Mouse (Mus musculus) embryonic facial prominence, embryonic 11.5 days (tissue): ENCODE measurements around the gene Ncf4. TPM values are rescaled to one million over a fixed set of nuclear protein-coding genes. Genes with fewer than 3 reads are reported as not detected.

Source experiments
- ATAC-seq: fragments of 200-750 bp; cut with Nextera tagmentation; replicated peaks from 2 replicates; pipeline ENCODE4 v1.8.0; 2017; ENCODE audit warnings: low read depth; ENCODE audit not compliant: insufficient number of reproducible peaks, low FRiP score, low TSS enrichment
- DNase-seq: peaks from one replicate; pipeline ENCODE4 v3.0.0-alpha.2; 2015; ENCODE audit warnings: low spot score
- H3K27ac ChIP-seq: fragments of 300-500 bp; sonication (generic); replicated peaks from 2 replicates; pipeline ENCODE4 v1.5.1; 2014; ENCODE audit warnings: mild to moderate bottlenecking, low read depth, low read length, control low read depth
- H3K27me3 ChIP-seq: fragments of 300-500 bp; sonication (generic); 2 replicates; pipeline ENCODE4 v1.6.1; 2014; ENCODE audit warnings: mild to moderate bottlenecking, low read length, moderate library complexity, mixed read lengths; ENCODE audit not compliant: control insufficient read depth, insufficient read depth
- H3K36me3 ChIP-seq: fragments of 300-500 bp; sonication (generic); replicated peaks from 2 replicates; pipeline ENCODE4 v1.6.1; 2014; ENCODE audit warnings: low read depth, mild to moderate bottlenecking, low read length, moderate library complexity, mixed read lengths; ENCODE audit not compliant: control insufficient read depth, insufficient read depth
- H3K4me1 ChIP-seq: fragments of 300-500 bp; sonication (generic); 2 replicates; pipeline ENCODE4 v1.6.1; 2014; ENCODE audit warnings: low read length, mixed read lengths; ENCODE audit not compliant: control insufficient read depth, insufficient read depth
- H3K4me2 ChIP-seq: fragments of 300-500 bp; sonication (generic); 2 replicates; pipeline ENCODE4 v1.6.1; 2014; ENCODE audit warnings: low read depth, mild to moderate bottlenecking, control low read depth, low read length, moderate library complexity
- H3K4me3 ChIP-seq: fragments of 300-500 bp; sonication (generic); 2 replicates; pipeline ENCODE4 v1.5.1; 2014; ENCODE audit warnings: low read depth, low read length, control low read depth
- H3K9ac ChIP-seq: fragments of 300-500 bp; sonication (generic); replicated peaks from 2 replicates; pipeline ENCODE4 v1.6.1; 2014; ENCODE audit warnings: mild to moderate bottlenecking, control low read depth, low read length
- H3K9me3 ChIP-seq: fragments of 300-500 bp; sonication (generic); replicated peaks from 2 replicates; pipeline ENCODE4 v1.6.1; 2016; ENCODE audit warnings: mild to moderate bottlenecking, low read length, inconsistent platforms, mixed read lengths; ENCODE audit not compliant: control insufficient read depth
- WGBS: fragments of 180-500 bp; shearing (Covaris S2); extraction: QIAGEN DNeasy Blood & Tissue Kit; methylation state at CpG from one replicate; pipeline ENCODE4 v1.1.7; 2014; 5-methylcytosine and 5-hydroxymethylcytosine counted together
- polyA plus RNA-seq: library from polyadenylated mRNA; unstranded; fragments of >200 nt; fragmentation: Nextera tagmentation; extraction: Ambion mirVana; gene quantifications from 2 replicates; pipeline ENCODE4 v1.2.1, GENCODE M21; 2014

Ncf4 gene
- polyA plus RNA-seq, 1 experiment from 2014 or later: 7.9 TPM

DNA sequence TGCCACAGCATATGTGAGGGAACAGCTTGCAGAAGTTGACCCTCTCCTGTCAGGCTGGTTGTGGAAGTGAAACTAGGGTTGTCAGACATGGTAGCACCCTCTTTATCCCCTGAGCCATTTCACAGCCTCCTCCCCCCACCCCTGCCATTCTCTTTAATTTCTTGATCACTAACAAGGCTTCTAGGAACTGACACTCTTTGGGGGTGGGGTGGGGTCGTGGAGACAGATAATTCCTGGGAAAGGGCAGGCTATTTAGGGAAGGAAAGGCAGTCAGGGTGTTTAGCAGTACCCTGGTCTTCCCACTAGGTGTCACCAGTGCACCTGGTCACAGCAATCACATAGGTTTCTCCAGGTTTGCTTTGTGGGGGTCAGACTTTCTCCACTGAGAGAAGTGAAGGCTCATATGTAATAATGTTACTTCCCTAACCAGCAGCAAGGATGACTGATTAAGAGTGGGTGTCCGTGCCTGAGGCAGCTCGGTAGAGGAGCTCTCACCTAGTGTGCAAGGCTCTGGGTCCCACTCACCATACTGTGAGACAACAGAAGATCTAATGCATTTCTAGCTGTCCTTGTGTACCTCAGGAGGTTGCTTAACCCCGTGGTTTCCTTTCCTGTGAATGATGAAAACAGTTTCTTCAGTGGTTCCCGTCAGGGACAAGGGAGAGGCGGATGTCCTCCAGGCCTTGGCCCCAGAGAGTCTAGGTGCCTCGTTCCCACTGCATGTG lies 12.9 kb downstream of the Ncf4 start:
- Histone ChIP-seq H3K27ac (no peak overlapping the region), H3K9me3 (no peaks in the 10 kb centered on the region), H3K9ac (no peak overlapping the region), H3K36me3 (no peaks in the 10 kb centered on the region), H3K4me3 (no peak overlapping the region), H3K27me3 (no peaks in the 10 kb centered on the region), H3K4me1 (no peaks in the 10 kb centered on the region), H3K4me2 (no peak overlapping the region)
- DNase-seq: peak; percentile 72
- WGBS: 35% methylated on average over 7 of the region's 7 CpGs
- ATAC-seq: no peak

DNA sequence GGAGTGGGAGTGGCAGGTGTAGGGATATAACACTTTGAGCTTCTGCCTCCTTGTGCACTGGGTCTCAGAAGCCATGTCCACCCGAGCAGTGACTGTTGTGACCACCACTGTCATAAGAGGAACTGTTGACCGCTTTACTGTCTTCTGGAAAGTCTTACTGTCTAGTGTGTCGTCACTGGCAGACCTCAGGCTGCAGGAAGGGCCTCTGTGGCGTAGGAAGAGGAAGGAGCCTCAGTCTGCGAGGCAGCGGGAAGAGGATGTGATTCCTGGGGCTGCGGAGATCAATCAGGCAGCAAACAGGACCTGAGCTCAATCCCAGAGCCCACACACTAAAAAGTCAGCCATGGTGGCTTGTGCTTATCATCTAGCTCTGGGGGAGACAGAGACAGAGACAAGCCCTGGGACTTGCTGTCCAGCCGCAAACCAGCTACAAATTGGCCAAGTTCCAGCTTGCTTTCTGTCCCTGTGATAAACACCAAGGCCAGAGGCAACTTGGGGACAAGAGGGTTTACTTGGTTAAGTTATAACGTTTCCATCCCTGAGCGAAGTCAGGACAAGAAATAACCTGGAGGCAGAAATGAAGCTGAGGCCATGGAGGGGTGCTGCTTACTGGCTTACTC lies 13.8 kb downstream of the Ncf4 start:
- no peak overlapping the region for H3K27ac ChIP-seq

DNA sequence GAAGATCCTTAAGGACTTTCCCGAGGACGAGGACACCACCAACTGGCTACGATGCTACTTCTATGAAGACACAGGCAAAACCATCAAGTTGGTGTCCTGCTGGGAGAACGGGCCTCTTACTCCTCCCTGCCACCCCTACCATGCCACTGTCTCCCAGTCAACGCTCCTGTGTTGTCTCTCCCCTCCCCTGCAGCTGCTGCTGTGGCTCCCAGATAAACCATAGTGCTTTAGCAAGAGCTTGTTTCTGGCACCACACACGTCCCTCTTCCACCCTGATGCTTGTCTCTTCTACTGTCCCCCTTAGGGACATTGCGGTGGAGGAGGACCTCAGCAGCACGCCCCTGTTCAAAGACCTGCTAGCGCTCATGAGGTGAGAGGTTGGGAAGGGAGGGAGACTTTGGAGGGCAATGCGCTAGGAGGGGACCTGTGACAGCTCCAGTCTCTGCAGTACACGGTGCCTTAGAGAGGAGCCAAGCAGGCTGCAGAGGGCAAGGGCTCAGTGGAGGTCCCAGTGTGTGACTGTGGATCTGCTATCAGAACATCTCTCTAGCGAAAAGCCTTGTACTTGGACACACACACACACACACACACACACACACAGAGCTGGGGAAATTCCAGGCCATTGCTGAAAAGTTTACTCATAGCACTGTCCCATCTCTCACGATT lies 16.2 kb downstream of the Ncf4 start:
- WGBS: 71% methylated on average over 13 of the region's 13 CpGs
- Histone ChIP-seq H3K36me3 (no peaks in the 10 kb centered on the region), H3K9me3 (no peaks in the 10 kb centered on the region), H3K4me1 (no peaks in the 10 kb centered on the region), H3K27ac (no peak overlapping the region), H3K4me3 (no peak overlapping the region), H3K4me2 (no peak overlapping the region), H3K27me3 (no peaks in the 10 kb centered on the region), H3K9ac (no peak overlapping the region)
- ATAC-seq (no peak), DNase-seq (no peak)

More for the DNA sequence above, 13.8 kb downstream of the Ncf4 start:
- Histone ChIP-seq H3K27me3 (no peaks in the 10 kb centered on the region), H3K4me3 (no peak overlapping the region), H3K4me2 (no peak overlapping the region), H3K9me3 (no peaks in the 10 kb centered on the region), H3K9ac (no peak overlapping the region), H3K4me1 (no peaks in the 10 kb centered on the region), H3K36me3 (no peaks in the 10 kb centered on the region)
- 77% methylated on average over 10 of the region's 10 CpGs for WGBS
- ATAC-seq (no peak), DNase-seq (no peak)

DNA sequence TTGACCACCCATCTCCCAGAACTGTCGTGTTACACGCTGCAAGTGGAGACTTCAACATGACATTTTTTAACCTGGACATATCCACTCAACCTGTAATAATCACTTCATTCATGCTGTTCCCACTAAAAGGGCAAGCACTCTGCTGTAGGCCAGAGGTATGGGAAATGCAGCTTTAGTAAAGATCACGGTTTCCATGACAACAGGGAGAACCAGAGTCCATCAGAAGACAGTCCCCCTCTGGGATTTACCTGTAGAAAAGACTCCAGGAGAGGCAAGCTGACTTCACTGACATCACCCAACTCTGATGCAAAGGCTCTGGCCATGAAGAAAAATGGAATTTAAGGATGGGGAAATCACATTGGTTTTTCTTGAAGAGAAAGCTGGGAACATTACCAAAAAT lies 18.7 kb downstream of the Ncf4 start:
- Histone ChIP-seq H3K4me1 (no peaks in the 10 kb centered on the region), H3K4me3 (no peak overlapping the region), H3K4me2 (no peak overlapping the region), H3K9me3 (no peaks in the 10 kb centered on the region), H3K27ac (no peak overlapping the region), H3K27me3 (no peaks in the 10 kb centered on the region), H3K36me3 (no peaks in the 10 kb centered on the region), H3K9ac (no peak overlapping the region)
- WGBS: 70% methylated on average over 3 of the region's 3 CpGs
- ATAC-seq (no peak), DNase-seq (no peak)

DNA sequence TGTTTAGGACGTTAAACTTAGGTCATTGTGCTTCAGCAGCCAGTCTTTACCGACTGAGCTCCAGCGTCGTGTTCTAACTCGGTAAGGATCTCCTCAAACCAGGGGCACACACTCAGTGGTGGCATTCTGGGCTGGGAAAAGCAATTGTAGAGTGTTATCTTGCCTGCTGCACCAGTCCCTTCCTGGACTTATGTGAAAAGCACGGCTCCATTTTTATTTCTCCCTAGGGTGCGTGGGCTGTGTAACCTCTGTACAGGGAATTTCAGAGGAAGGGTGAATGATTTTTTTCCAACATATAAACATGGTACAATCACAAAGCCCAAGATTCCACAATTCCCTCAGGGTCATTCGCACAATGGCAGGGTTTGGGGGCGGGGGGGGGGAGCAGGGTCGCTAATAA lies 22.8 kb downstream of the Ncf4 start:
- H3K9ac ChIP-seq: no peak overlapping the region
- 79% methylated on average over 10 of the region's 10 CpGs for WGBS
- ATAC-seq (no peak), DNase-seq (no peak)
- no peak overlapping the region for H3K27ac ChIP-seq
- no peak overlapping the region for H3K4me2 ChIP-seq
- H3K36me3 ChIP-seq: no peaks in the 10 kb centered on the region
- H3K9me3 ChIP-seq: no peaks in the 10 kb centered on the region
- no peaks in the 10 kb centered on the region for H3K27me3 ChIP-seq
- no peak overlapping the region for H3K4me3 ChIP-seq
- H3K4me1 ChIP-seq: no peaks in the 10 kb centered on the region

DNA sequence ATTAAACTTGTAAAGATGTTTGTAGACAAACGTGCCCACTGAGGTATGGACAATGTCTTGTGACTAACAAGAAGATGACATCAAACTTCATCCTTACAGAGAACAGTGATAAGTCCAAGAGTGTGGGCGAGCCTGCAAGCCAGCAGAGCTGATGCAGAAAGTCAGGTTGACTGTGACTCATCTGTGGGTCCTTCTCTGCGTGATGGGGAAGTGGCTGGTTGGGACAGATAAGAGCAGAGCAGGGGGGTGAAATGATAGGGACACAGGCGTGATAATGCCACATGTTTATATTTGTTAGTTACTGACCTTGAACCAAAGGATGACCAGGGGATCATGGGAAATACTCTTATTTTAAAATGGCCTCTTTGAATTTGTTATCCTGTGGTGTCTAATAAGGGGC lies 23.3 kb downstream of the Ncf4 start:
- ATAC-seq (no peak), DNase-seq (no peak)
- Histone ChIP-seq H3K4me2 (no peak overlapping the region), H3K27me3 (no peaks in the 10 kb centered on the region), H3K4me1 (no peaks in the 10 kb centered on the region), H3K9me3 (no peaks in the 10 kb centered on the region), H3K27ac (no peak overlapping the region), H3K4me3 (no peak overlapping the region), H3K36me3 (no peaks in the 10 kb centered on the region), H3K9ac (no peak overlapping the region)
- WGBS: 72% methylated on average over 4 of the region's 4 CpGs

DNA sequence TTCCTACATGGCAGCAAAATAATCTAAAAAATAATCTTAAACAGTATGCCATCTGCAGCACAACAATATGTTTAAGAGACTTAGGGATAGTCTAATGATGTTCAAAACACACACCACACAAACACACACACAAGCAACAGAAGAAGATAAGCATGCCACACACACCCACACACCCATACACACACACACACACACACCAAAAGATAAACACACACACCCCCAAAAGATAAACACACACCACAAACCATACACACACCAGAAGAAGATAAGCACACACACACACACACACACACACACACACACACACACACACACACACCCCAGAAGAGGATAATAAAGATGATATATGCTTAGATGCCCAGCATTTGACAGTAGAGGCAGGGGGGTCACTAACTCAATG lies 26.6 kb downstream of the Ncf4 start:
- Histone ChIP-seq H3K27ac (no peak overlapping the region), H3K36me3 (no peaks in the 10 kb centered on the region), H3K4me3 (no peak overlapping the region), H3K4me2 (no peak overlapping the region), H3K27me3 (no peaks in the 10 kb centered on the region), H3K9ac (no peak overlapping the region), H3K4me1 (no peaks in the 10 kb centered on the region), H3K9me3 (no peaks in the 10 kb centered on the region)
- DNase-seq (no peak), ATAC-seq (no peak)

DNA sequence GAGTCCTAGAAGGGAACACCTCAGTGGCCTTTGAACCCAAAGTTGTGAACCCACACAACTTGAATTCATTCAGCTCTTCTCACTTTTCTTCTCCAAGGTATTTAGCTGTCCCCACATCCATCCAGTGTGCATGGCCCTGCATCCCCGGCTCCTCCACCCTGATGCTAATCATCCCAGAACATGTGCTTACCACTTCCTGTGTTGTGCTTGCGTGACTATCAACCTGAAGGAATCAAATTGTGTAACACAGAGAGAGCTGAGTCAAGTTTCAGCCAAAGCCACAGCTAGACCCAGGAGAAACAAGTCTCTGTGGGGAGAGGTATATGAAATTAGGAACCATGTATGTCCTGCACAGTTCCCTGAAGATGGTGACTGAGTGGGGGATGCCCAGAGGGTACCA lies 33.7 kb downstream of the Ncf4 start:
- Histone ChIP-seq H3K9me3 (no peaks in the 10 kb centered on the region), H3K27ac (no peak overlapping the region), H3K4me1 (no peaks in the 10 kb centered on the region), H3K36me3 (no peaks in the 10 kb centered on the region), H3K9ac (no peak overlapping the region), H3K27me3 (no peaks in the 10 kb centered on the region), H3K4me3 (no peak overlapping the region), H3K4me2 (no peak overlapping the region)
- 66% methylated on average over 2 of the region's 2 CpGs for WGBS
- no peak for DNase-seq
- ATAC-seq: no peak
